Mouse (Mus musculus) kidney, adult 2 months (tissue): ENCODE data around the gene Disp1. TPM values are rescaled to one million over a fixed set of nuclear protein-coding genes. Genes with fewer than 3 reads are reported as not detected.

Source experiments
- DNase-seq: peaks from one replicate; pipeline ENCODE4 v3.0.0; 2021
- H3K27ac ChIP-seq: fragments of 200-500 bp; 2 replicates; pipeline ENCODE4 v1.5.1; 2012; ENCODE audit warnings: low read depth, low read length, control low read depth, inconsistent platforms; ENCODE audit not compliant: insufficient read depth
- H3K27me3 ChIP-seq: fragments of 200-500 bp; replicated peaks from 2 replicates; pipeline ENCODE4 v1.6.1; 2012; ENCODE audit warnings: mild to moderate bottlenecking, moderate library complexity, low read length, inconsistent platforms; ENCODE audit not compliant: control insufficient read depth, insufficient read depth
- H3K36me3 ChIP-seq: fragments of 200-500 bp; 2 replicates; pipeline ENCODE4 v1.6.1; 2012; ENCODE audit warnings: mild to moderate bottlenecking, moderate library complexity, low read length, inconsistent platforms; ENCODE audit not compliant: control insufficient read depth, insufficient read depth
- H3K4me1 ChIP-seq: fragments of 200-500 bp; 2 replicates; pipeline ENCODE4 v1.6.1; 2011; ENCODE audit warnings: low read length; ENCODE audit not compliant: control insufficient read depth, insufficient read depth
- H3K4me3 ChIP-seq: fragments of 200-500 bp; 2 replicates; pipeline ENCODE4 v1.5.1; 2011; ENCODE audit warnings: mild to moderate bottlenecking, low read depth, low read length, control low read depth; ENCODE audit not compliant: insufficient read depth
- CTCF ChIP-seq: fragments of 200-500 bp; conservative IDR thresholded peaks from 2 replicates; pipeline ENCODE4 v1.5.1; 2011; ENCODE audit warnings: low read depth, mild to moderate bottlenecking, control low read depth, low read length, moderate library complexity, mixed read lengths; ENCODE audit not compliant: insufficient read depth, insufficient read length
- POLR2A ChIP-seq: fragments of 200-500 bp; IDR thresholded peaks from one replicate; pipeline ENCODE4 v1.6.1; 2011; ENCODE audit warnings: low read depth, low read length, control low read depth
- WGBS: fragments of 180-500 bp; shearing (Covaris S2); methylation state at CpG from one replicate; pipeline ENCODE4 v1.1.7; 2018; 5-methylcytosine and 5-hydroxymethylcytosine counted together
- polyA plus RNA-seq: library from polyadenylated mRNA; depleted of rRNA; stranded (reverse); fragments of >200 nt; gene quantifications from 2 replicates; pipeline ENCODE4 v1.2.3, GENCODE M21; 2012

The Disp1 gene
- polyA plus RNA-seq, 1 experiment: 5.5 TPM

GRCm38 (mm10) chr1:183219021-183219420 lies 2.3 kb downstream of the Disp1 start:
- H3K27me3 ChIP-seq: no peaks in the 10 kb centered on the region
- no peak overlapping the region for H3K4me3 ChIP-seq
- peaks cover 4% of the 10 kb centered on the region; the same call in 1 of the 2 replicates for H3K4me1 ChIP-seq
- no peak for DNase-seq
- H3K36me3 ChIP-seq: no peaks in the 10 kb centered on the region
- WGBS: 96% methylated on average over 6 of the region's 6 CpGs
- H3K27ac ChIP-seq: no peak overlapping the region
- TF ChIP-seq CTCF (no peak), POLR2A (no peak)

DNA sequence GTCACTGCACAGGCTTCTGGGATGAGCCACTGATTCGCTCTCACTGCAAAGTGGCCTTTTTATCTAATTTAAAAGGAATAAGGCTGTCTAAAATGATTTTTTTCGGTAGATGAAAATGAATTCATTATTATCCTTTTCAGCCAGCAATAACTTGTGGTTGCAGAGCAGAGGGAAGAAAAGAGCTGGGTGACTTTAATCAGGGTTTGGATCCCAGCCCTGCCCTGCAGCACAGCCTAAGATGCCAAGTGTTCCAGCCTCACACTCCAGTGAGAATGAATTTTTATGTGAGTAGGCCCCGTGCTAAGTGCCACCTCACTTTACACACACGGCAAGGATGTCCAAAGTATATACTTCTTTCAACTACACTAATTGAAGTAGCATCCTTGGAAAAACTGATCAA lies 4.6 kb downstream of the Disp1 start:
- 70% methylated on average over 4 of the region's 4 CpGs for WGBS
- Histone ChIP-seq H3K27me3 (no peaks in the 10 kb centered on the region), H3K36me3 (no peaks in the 10 kb centered on the region), H3K4me1 (peaks cover 4% of the 10 kb centered on the region; the same call in 1 of the 2 replicates), H3K4me3 (no peak overlapping the region), H3K27ac (no peak overlapping the region)
- no peak for TF ChIP-seq CTCF
- TF ChIP-seq POLR2A: no peak
- no peak for DNase-seq

DNA sequence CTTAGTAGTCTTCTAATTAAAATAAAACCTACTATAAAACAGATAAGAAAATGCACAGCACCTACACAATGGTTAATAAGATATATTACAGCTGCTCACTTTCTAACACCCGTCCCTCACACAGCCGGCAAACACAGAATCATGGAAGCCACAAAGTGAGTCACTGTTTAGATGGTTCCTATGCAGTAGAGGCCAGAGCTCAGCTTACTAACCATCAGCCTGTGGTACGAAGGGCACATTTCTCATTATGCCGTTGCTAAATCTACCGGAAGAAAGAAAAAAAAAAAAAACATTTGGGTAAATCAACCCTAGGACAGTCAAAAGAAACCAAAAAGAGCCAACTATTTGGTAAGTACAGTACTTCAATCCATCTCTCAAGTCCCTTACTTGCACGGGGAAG lies 5.6 kb downstream of the Disp1 start:
- Histone ChIP-seq H3K27me3 (no peaks in the 10 kb centered on the region), H3K36me3 (no peaks in the 10 kb centered on the region), H3K4me3 (no peak overlapping the region), H3K4me1 (peaks cover 1% of the 10 kb centered on the region; the same call in 1 of the 2 replicates), H3K27ac (no peak overlapping the region)
- TF ChIP-seq CTCF (no peak), POLR2A (no peak)
- WGBS: 81% methylated on average over 6 of the region's 6 CpGs
- no peak for DNase-seq

DNA sequence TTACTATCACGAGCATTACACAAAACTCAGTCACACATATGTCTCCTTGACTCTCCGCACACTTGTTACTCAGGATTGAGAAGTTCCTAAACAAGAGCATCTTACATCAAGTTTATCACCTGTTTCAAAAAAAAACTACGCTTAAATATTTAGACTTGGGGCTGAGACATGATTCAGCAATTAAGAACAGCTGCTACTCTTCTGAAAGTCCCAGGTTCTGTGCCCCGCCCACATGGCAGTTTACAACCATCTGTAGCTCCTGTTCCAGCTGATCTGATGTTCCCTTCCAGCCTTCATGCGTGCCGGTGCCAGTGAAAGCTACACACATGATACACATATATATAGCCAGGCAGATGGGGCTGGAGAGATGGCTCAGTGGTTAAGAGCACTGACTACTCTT lies 7.5 kb downstream of the Disp1 start:
- Histone ChIP-seq H3K4me1 (no peaks in the 10 kb centered on the region), H3K27ac (no peak overlapping the region), H3K4me3 (no peak overlapping the region), H3K27me3 (no peaks in the 10 kb centered on the region), H3K36me3 (no peaks in the 10 kb centered on the region)
- no peak for TF ChIP-seq CTCF
- TF ChIP-seq POLR2A: no peak
- WGBS: 92% methylated on average over 6 of the region's 6 CpGs
- DNase-seq: no peak

- WGBS: 79% methylated on average over 6 of the region's 6 CpGs
- DNase-seq: no peak
- Histone ChIP-seq H3K36me3 (no peaks in the 10 kb centered on the region), H3K27ac (no peak overlapping the region), H3K4me1 (no peaks in the 10 kb centered on the region), H3K4me3 (no peak overlapping the region), H3K27me3 (no peaks in the 10 kb centered on the region)
- TF ChIP-seq CTCF (no peak), POLR2A (no peak)
Measured at GRCm38 (mm10) chr1:183212757-183213211, 8.5 kb downstream of the Disp1 start.

DNA sequence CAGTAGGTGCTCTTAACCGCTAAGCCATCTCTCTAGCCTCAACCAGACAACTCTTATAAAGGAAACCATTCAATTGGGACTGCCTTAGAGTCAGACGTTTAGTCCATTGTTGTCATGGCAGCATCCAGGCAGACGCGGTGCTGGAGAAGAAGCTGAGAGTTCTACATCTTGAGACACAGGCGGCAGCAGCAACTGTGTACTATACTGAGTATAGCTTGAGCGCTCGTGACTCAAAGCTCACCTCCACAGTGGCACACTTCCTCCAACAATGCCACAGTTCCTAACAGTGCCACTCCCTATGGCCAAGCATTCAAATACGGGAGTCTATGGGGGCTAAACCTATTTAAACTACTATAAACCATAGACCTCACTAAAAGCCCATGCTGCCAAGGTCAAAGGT lies 11.2 kb downstream of the Disp1 start:
- H3K4me3 ChIP-seq: no peak overlapping the region
- no peaks in the 10 kb centered on the region for H3K36me3 ChIP-seq
- H3K27me3 ChIP-seq: no peaks in the 10 kb centered on the region
- no peak for DNase-seq
- 91% methylated on average over 8 of the region's 8 CpGs for WGBS
- H3K4me1 ChIP-seq: no peaks in the 10 kb centered on the region
- no peak overlapping the region for H3K27ac ChIP-seq
- no peak for TF ChIP-seq POLR2A

GRCm38 (mm10) chr1:183207623-183208022 lies 13.7 kb downstream of the Disp1 start:
- no peaks in the 10 kb centered on the region for H3K4me1 ChIP-seq
- 81% methylated on average over 6 of the region's 6 CpGs for WGBS
- TF ChIP-seq POLR2A: no peak
- no peak for TF ChIP-seq CTCF
- no peaks in the 10 kb centered on the region for H3K36me3 ChIP-seq
- H3K4me3 ChIP-seq: no peak overlapping the region
- DNase-seq: no peak
- no peak overlapping the region for H3K27ac ChIP-seq
- H3K27me3 ChIP-seq: no peaks in the 10 kb centered on the region

GRCm38 (mm10) chr1:183207141-183207540 lies 14.2 kb downstream of the Disp1 start:
- 94% methylated on average over 3 of the region's 3 CpGs for WGBS
- Histone ChIP-seq H3K36me3 (no peaks in the 10 kb centered on the region), H3K4me3 (no peak overlapping the region), H3K27ac (no peak overlapping the region), H3K4me1 (no peaks in the 10 kb centered on the region), H3K27me3 (no peaks in the 10 kb centered on the region)
- TF ChIP-seq CTCF (no peak), POLR2A (no peak)
- DNase-seq: no peak
